Mouse (Mus musculus) cerebellum, adult 2 months (tissue): Measurements from ENCODE around the gene Grm5. TPM values are rescaled to one million over a fixed set of nuclear protein-coding genes. Genes with fewer than 3 reads are reported as not detected.

Source experiments
- DNase-seq, 2 experiments: peaks; one replicate each; pipeline ENCODE4 v3.0.0; 2021
- H3K27ac ChIP-seq: fragments of 200-500 bp; 2 replicates; pipeline ENCODE4 v1.5.1; 2012; ENCODE audit warnings: low read length, control low read depth, inconsistent platforms; ENCODE audit not compliant: insufficient read depth
- H3K27me3 ChIP-seq: fragments of 200-500 bp; 2 replicates; pipeline ENCODE4 v1.6.1; 2012; ENCODE audit warnings: inconsistent platforms, mild to moderate bottlenecking, low read length, moderate library complexity; ENCODE audit not compliant: control insufficient read depth, insufficient read depth
- H3K4me1 ChIP-seq: fragments of 200-500 bp; 2 replicates; pipeline ENCODE4 v1.6.1; 2011; ENCODE audit warnings: low read length; ENCODE audit not compliant: control insufficient read depth, insufficient read depth
- H3K4me3 ChIP-seq: fragments of 200-500 bp; replicated peaks from 2 replicates; pipeline ENCODE3; 2011; ENCODE audit warnings: mild to moderate bottlenecking, low read depth, low read length, control low read depth; ENCODE audit not compliant: insufficient read depth
- CTCF ChIP-seq: fragments of 200-500 bp; IDR thresholded peaks from 2 replicates; pipeline ENCODE4 v1.5.1; 2011; ENCODE audit warnings: low read depth, mild to moderate bottlenecking, control low read depth, low read length, moderate library complexity, borderline replicate concordance; ENCODE audit not compliant: insufficient read depth
- POLR2A ChIP-seq: fragments of 200-500 bp; IDR thresholded peaks from 2 replicates; pipeline ENCODE4 v1.6.1; 2011; ENCODE audit warnings: low read length, control low read depth, borderline replicate concordance; ENCODE audit not compliant: insufficient read depth
- WGBS: fragments of 180-500 bp; shearing (Covaris S2); methylation state at CpG from one replicate; pipeline ENCODE4 v1.1.7; 2018; 5-methylcytosine and 5-hydroxymethylcytosine counted together
- polyA plus RNA-seq: library from polyadenylated mRNA; depleted of rRNA; stranded (reverse); fragments of >200 nt; gene quantifications from 2 replicates; pipeline ENCODE4 v1.2.3, GENCODE M21; 2012; rRNA removed

Grm5 gene
- polyA plus RNA-seq, 1 experiment, result 9.4 TPM

DNA sequence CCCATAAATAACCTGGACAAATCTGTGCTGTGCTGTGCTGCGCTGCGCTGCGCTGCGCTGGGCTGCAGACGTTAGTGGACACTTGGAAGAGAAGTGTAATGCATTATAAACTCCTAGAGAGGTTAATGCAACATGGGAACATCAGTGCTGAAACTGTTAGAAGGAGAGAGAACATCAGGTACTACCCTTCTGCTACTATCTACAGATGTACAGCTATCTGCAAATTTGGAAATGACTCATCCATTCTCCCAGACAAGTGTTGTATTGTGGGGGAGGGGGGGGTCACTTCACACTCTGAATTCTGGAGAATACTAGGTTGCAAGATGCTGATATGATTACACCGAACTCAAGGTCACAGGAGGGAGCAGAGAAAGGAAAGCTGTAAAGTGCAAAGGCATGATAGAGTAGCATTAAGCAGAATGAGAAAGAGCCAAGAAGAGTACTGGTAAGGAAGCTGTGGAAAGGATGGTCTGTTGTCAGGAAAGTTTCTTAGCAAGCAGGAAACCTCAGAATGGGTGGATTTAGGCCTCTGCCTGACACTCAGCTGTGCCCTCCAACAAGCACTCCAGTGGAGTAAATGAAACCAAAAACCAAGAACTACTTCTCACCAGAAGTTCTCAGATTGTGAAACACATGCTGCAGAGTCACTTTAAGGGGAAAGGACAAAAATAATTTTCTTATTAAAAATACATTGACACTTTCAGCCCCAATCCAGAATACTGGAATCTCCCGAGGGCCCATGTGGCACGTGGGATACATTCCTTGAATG is 544.3 kb downstream of the Grm5 start:
- no peaks in the 10 kb centered on the region; the same call in 1 of the 2 replicates for H3K27me3 ChIP-seq
- no peak for DNase-seq
- H3K4me3 ChIP-seq, result no peak overlapping the region
- WGBS, result 85% methylated on average over 8 of the region's 8 CpGs
- TF ChIP-seq POLR2A, result no peak
- no peak for TF ChIP-seq CTCF
- H3K4me1 ChIP-seq, result no peaks in the 10 kb centered on the region
- no peak overlapping the region for H3K27ac ChIP-seq

DNA sequence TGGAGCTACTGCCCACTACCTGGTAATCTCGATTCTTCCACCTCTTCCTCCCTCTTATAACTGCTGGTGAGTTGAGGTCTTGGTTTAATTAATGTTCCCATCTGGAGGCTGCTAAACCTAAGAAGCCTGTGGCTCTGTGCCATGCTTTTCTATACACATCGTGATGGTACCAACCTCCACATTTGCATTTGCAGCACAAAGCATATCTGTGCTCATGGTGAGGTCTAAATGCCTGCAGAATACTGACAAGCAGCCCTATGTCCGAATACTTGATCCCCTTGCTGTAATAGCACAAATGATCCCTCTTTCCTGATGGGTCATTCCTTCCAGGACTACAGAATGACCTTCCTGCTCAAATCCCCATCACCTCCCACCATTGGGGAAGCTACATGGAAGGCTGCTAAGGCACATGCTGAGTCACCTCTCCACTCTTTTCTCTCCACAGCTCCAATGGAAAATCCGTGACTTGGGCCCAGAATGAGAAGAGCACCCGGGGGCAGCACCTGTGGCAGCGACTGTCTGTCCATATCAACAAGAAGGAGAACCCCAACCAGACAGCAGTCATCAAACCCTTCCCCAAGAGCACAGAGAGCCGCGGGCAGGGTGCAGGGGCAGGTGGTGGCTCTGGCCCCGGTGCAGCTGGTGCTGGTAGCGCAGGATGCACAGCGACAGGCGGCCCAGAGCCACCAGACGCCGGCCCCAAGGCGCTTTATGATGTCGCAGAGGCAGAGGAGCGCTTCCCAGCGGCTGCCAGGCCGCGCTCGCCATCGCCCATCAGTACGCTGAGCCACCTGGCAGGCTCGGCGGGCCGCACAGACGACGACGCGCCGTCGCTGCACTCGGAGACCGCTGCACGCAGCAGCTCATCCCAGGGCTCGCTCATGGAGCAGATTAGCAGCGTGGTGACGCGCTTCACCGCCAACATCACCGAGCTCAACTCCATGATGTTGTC is 545.8 kb downstream of the Grm5 start:
- DNase-seq, result peak; percentile 13 to 17
- Histone ChIP-seq H3K4me3 (peak overlapping the region; percentile 31), H3K27ac (no peak overlapping the region), H3K4me1 (no peaks in the 10 kb centered on the region), H3K27me3 (no peaks in the 10 kb centered on the region; the same call in 1 of the 2 replicates)
- 6% methylated on average over 41 of the region's 41 CpGs for WGBS
- TF ChIP-seq POLR2A (no peak), CTCF (no peak)

DNA sequence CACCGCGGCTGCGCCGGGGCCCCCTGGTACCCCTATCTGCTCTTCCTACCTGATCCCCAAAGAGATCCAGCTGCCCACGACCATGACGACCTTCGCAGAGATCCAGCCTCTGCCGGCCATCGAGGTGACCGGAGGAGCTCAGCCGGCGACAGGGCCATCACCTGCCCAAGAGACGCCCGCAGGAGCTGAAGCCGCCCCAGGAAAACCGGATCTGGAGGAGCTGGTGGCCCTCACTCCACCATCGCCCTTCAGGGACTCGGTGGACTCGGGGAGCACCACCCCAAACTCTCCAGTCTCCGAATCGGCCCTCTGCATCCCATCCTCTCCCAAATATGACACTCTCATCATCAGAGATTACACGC is 546.5 kb downstream of the Grm5 start:
- TF ChIP-seq CTCF, result no peak
- no peak for TF ChIP-seq POLR2A
- Histone ChIP-seq H3K27me3 (no peaks in the 10 kb centered on the region; the same call in 1 of the 2 replicates), H3K4me3 (peak overlapping the region; percentile 31), H3K4me1 (no peaks in the 10 kb centered on the region), H3K27ac (no peak overlapping the region)
- WGBS, result 35% methylated on average over 22 of the region's 22 CpGs
- DNase-seq, result no peak

DNA sequence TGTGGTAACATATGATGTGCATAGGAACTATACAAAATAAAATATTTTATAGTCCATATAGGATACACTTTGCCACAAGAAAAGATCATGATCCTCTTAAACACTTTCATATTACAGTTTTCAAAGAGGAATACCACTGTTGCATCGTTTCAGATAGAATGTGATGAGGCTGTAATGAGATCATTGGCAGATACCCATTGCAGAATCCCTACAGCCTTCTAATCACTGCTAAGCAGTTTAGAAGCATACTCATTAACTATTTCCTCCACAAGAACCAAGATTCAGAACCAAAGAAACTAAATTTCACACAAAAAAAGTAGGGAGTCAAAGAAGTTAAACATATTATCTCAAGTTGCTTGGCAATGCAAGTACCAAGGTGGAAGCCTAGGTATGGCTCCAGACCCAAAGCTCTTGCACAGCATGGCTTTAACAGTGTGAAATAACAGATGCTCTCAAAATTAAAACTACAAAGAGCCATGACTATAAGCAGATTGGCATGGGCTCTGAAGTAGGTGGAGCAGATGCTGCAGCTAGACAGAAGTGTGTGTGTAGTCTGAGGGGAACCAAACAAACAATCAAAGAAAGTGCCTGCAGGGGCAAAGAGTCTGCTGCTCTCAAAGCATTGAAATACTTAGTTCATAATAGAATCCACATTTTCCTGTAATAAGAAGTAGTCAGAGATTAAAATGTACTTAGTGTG is 575.7 kb downstream of the Grm5 start:
- H3K4me1 ChIP-seq, result no peaks in the 10 kb centered on the region
- H3K27me3 ChIP-seq, result no peaks in the 10 kb centered on the region
- DNase-seq, result no peak
- no peak overlapping the region for H3K27ac ChIP-seq
- 15% methylated on average over 1 of the region's 1 CpGs for WGBS
- TF ChIP-seq CTCF (no peak), POLR2A (no peak)
- no peak overlapping the region for H3K4me3 ChIP-seq

DNA sequence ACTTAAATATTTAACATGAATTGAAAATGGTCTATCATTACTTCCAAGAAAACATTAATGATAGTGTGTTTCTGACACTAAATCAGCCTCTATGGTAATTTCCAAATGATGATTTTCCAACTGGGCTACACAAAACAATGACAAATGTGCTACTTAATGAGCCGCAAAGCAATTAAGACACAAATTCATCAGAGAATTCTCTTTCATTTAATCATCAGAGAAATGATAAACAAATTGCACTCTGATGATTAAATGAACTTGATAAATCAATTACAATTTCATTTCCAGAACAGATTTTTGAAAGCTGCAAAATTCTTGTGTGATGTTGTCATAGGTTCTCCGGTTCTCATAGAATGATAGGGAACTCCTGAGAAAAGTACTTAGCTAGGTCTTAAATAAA is 577.6 kb downstream of the Grm5 start:
- WGBS, result 85% methylated on average over 2 of the region's 2 CpGs
- Histone ChIP-seq H3K27ac (no peak overlapping the region), H3K4me1 (no peaks in the 10 kb centered on the region), H3K27me3 (no peaks in the 10 kb centered on the region), H3K4me3 (no peak overlapping the region)
- no peak for TF ChIP-seq POLR2A
- DNase-seq, result no peak

Other genes with a start within 250 kb of the Grm5 start
- gene Tyr, start 90.7 kb upstream of the Grm5 start, polyA plus RNA-seq, result 0.02 TPM in 1 of 2 replicates, not detected in the other